Mouse (Mus musculus) hindlimb bud, embryonic 11.5 days (tissue): ENCODE data around the gene Prkab2.

Source experiments
- DNase-seq: peaks from one replicate; pipeline ENCODE4 v3.0.0-alpha.2; 2012; ENCODE audit warnings: low read depth, low spot score; ENCODE audit errors: extremely low spot score

Gene Prkab2

GRCm38 (mm10) chr3:97690590-97690989 is 32.6 kb downstream of the Prkab2 start:
- DNase-seq = no peak

- no peak for DNase-seq
These were observed 33.5 kb downstream of the Prkab2 start for GRCm38 (mm10) chr3:97691443-97692017.

- no peak for DNase-seq
These were observed 35.8 kb downstream of the Prkab2 start for GRCm38 (mm10) chr3:97693806-97694205.

- DNase-seq = no peak
These were observed 38.9 kb downstream of the Prkab2 start for GRCm38 (mm10) chr3:97696866-97697265.

GRCm38 (mm10) chr3:97697291-97697690 is 39.3 kb downstream of the Prkab2 start:
- DNase-seq = no peak

- no peak for DNase-seq
These were observed 41.1 kb downstream of the Prkab2 start for GRCm38 (mm10) chr3:97699061-97699460.

- no peak for DNase-seq
These were observed 43.2 kb downstream of the Prkab2 start for GRCm38 (mm10) chr3:97701198-97701597.

- DNase-seq = no peak
These were observed 44.6 kb downstream of the Prkab2 start for GRCm38 (mm10) chr3:97702448-97703080.

- DNase-seq = no peak
These were observed 47.5 kb downstream of the Prkab2 start for GRCm38 (mm10) chr3:97705508-97705907.

- no peak for DNase-seq
These were observed 48.6 kb downstream of the Prkab2 start for GRCm38 (mm10) chr3:97706561-97706960.

GRCm38 (mm10) chr3:97710134-97710533 is 52.1 kb downstream of the Prkab2 start:
- no peak for DNase-seq

GRCm38 (mm10) chr3:97710881-97711280 is 52.9 kb downstream of the Prkab2 start:
- DNase-seq = no peak

GRCm38 (mm10) chr3:97715922-97716321 is 57.9 kb downstream of the Prkab2 start:
- no peak for DNase-seq

GRCm38 (mm10) chr3:97719116-97719515 is 61.1 kb downstream of the Prkab2 start:
- DNase-seq = no peak
